ENCODE assay signal across 24 mouse cellular contexts in the genomic region with DNA sequence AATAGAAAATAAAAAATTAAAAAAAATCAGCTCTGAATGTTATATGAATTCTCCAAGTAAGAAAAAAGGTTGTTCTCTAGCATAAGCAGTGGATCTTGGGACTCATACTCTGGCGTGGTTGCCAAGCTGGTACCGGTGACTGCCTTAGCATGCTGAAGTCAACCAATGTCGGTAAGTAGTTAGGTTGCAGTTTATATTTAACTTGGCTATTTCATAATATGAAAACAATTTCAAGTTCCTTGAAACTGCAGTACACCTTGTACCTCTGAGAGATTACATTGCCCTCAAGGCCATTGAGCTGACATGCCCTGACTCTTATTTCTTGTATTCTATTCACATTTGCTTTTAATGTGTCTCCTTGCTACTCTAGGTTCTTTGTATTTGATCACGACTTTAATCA.
DNase-seq lines count a peak whose midpoint lies in the region; ATAC-seq lines count a peak whose summit lies in the region.
"Had no signal": no experiment of that assay in that cellular context is flagged by ENCODE, and none has a peak within 500 bp of the region (broad histone marks: within the 10 kb centered on the region; RNA-seq: fewer than 3 reads in every experiment).

No protein-coding gene starts in this region.

- no peaks in the 10 kb centered on the region for H3K36me3 ChIP-seq in kidney, embryonic 16.5 days (ENCODE audit: insufficient read depth, low read length)
- H3K36me3 ChIP-seq: embryonic facial prominence, embryonic 15.5 days; forebrain, embryonic 15.5 days; G1E; heart, embryonic 15.5 days had no signal

- ATAC-seq in kidney, embryonic 16.5 days (ENCODE audit: low FRiP score, low TSS enrichment) = no peak
- ATAC-seq: CD4-positive, CD25-positive, alpha-beta regulatory T cell, adult 4 months; forebrain, embryonic 15.5 days had no signal

- H3K9ac ChIP-seq in kidney, embryonic 16.5 days (replicated peaks; ENCODE audit: low read length) = no peak overlapping the region
- H3K9ac ChIP-seq: embryonic facial prominence, embryonic 15.5 days; forebrain, embryonic 15.5 days; heart, embryonic 15.5 days had no signal

- no peaks in the 10 kb centered on the region for H3K9me3 ChIP-seq in kidney, embryonic 16.5 days (ENCODE audit: low read length)
- H3K9me3 ChIP-seq: embryonic facial prominence, embryonic 15.5 days; forebrain, embryonic 15.5 days; heart, embryonic 15.5 days had no signal

- H3K4me3 ChIP-seq in kidney, embryonic 16.5 days (ENCODE audit: low read length) = no peak overlapping the region
- H3K4me3 ChIP-seq: embryonic facial prominence, embryonic 15.5 days; erythroblast, embryonic 14.5 days; forebrain, embryonic 15.5 days; heart, adult 2 months; heart, embryonic 15.5 days had no signal

- no peak overlapping the region for H3K4me2 ChIP-seq in kidney, embryonic 16.5 days (replicated peaks; ENCODE audit: low read depth, low read length)
- H3K4me2 ChIP-seq: embryonic facial prominence, embryonic 15.5 days; forebrain, embryonic 15.5 days; heart, embryonic 11.5 days; heart, embryonic 15.5 days had no signal

- WGBS in kidney, embryonic 16.5 days = 87% methylated on average over 4 of the region's 4 CpGs

- no peaks in the 10 kb centered on the region for H3K4me1 ChIP-seq in kidney, embryonic 16.5 days (ENCODE audit: insufficient read depth, low read length)
- H3K4me1 ChIP-seq: embryonic facial prominence, embryonic 15.5 days; forebrain, embryonic 15.5 days; heart, embryonic 15.5 days had no signal

- peak; percentile 44 for DNase-seq in kidney, adult 11 months
- no peak for DNase-seq in kidney, postnatal 4 days
- peak; percentile 83 for DNase-seq in kidney, adult 9 months
- peak; percentile 30 for DNase-seq in lung, postnatal 25 days (ENCODE audit: low spot score)
- DNase-seq in lung, postnatal 10 days = no peak
- peak; percentile 63 to 66 for DNase-seq in kidney, postnatal 36 days
- DNase-seq in urinary bladder, postnatal 25 days (ENCODE audit: low spot score) = no peak
- DNase-seq: adrenal gland, postnatal 10 days; B cell, adult 2 months; cerebellum, adult 11 months; cerebellum, adult 8-10 months; cerebellum, postnatal 14 days; embryo, embryonic 11 days; gastrocnemius, postnatal 10 days; heart, adult 2 months; heart, postnatal 14 days had no signal

- H3K27ac ChIP-seq in kidney, embryonic 16.5 days (ENCODE audit: low read length) = no peak overlapping the region
- H3K27ac ChIP-seq: embryonic facial prominence, embryonic 15.5 days; forebrain, embryonic 15.5 days; heart, adult 2 months; heart, embryonic 15.5 days had no signal

- no peaks in the 10 kb centered on the region for H3K27me3 ChIP-seq in kidney, embryonic 16.5 days (ENCODE audit: insufficient read depth, low read length)
- H3K27me3 ChIP-seq: embryonic facial prominence, embryonic 15.5 days; forebrain, embryonic 15.5 days; heart, embryonic 15.5 days had no signal

Comparison
In these comparisons a context has a peak if more than half of its experiments do, and no peak if none do; other contexts are left out.
1. DNase-seq: peak in kidney, adult 11 months (single experiment), kidney, adult 9 months (single experiment), lung, postnatal 25 days (single experiment) and kidney, postnatal 36 days (2 of 2); none in kidney, postnatal 4 days (0 of 2), lung, postnatal 10 days (single experiment) and urinary bladder, postnatal 25 days (single experiment).